Mouse (Mus musculus) heart, embryonic 11.5 days (tissue): ENCODE results near the gene Prok2. TPM values are rescaled to one million over a fixed set of nuclear protein-coding genes. Genes with fewer than 3 reads are reported as not detected.

Source experiments
- ATAC-seq: fragments of 200-750 bp; cut with Nextera tagmentation; replicated peaks from 2 replicates; pipeline ENCODE4 v1.8.0; 2017; ENCODE audit warnings: moderate library complexity; ENCODE audit not compliant: insufficient number of reproducible peaks, low FRiP score, low TSS enrichment
- H3K27ac ChIP-seq: fragments of 300-500 bp; sonication (generic); 2 replicates; pipeline ENCODE4 v1.5.1; 2014; ENCODE audit warnings: mild to moderate bottlenecking, low read depth, low read length
- H3K27me3 ChIP-seq: fragments of 300-500 bp; sonication (generic); 2 replicates; pipeline ENCODE4 v1.6.1; 2014; ENCODE audit warnings: mild to moderate bottlenecking, low read length, mixed read lengths; ENCODE audit not compliant: control insufficient read depth, insufficient read depth
- H3K36me3 ChIP-seq: fragments of 300-500 bp; sonication (generic); 2 replicates; pipeline ENCODE4 v1.6.1; 2014; ENCODE audit warnings: mild to moderate bottlenecking, low read length, moderate library complexity, mixed read lengths; ENCODE audit not compliant: control insufficient read depth, insufficient read depth
- H3K4me1 ChIP-seq: fragments of 300-500 bp; sonication (generic); 2 replicates; pipeline ENCODE4 v1.6.1; 2014; ENCODE audit warnings: low read length; ENCODE audit not compliant: control insufficient read depth, insufficient read depth
- H3K4me2 ChIP-seq: fragments of 300-500 bp; sonication (generic); 2 replicates; pipeline ENCODE4 v1.6.1; 2014; ENCODE audit warnings: mild to moderate bottlenecking, moderate library complexity
- H3K4me3 ChIP-seq: fragments of 300-500 bp; sonication (generic); 2 replicates; pipeline ENCODE4 v1.5.1; 2014; ENCODE audit warnings: low read depth, low read length
- H3K9ac ChIP-seq: fragments of 300-500 bp; sonication (generic); 2 replicates; pipeline ENCODE4 v1.6.1; 2014; ENCODE audit warnings: mild to moderate bottlenecking, low read depth, low read length, moderate library complexity
- H3K9me3 ChIP-seq: fragments of 300-500 bp; sonication (generic); replicated peaks from 2 replicates; pipeline ENCODE4 v1.6.1; 2016; ENCODE audit warnings: low read length; ENCODE audit not compliant: control insufficient read depth
- WGBS: fragments of 180-500 bp; shearing (Covaris S2); extraction: QIAGEN DNeasy Blood & Tissue Kit; methylation state at CpG from one replicate; pipeline ENCODE4 v1.1.7; 2014; ENCODE audit not compliant: insufficient replicate concordance; 5-methylcytosine and 5-hydroxymethylcytosine counted together
- polyA plus RNA-seq: library from polyadenylated mRNA; unstranded; fragments of >200 nt; fragmentation: Nextera tagmentation; extraction: Ambion mirVana; gene quantifications from 2 replicates; pipeline ENCODE4 v1.2.1, GENCODE M21; 2014

Prok2 gene
- polyA plus RNA-seq, 1 experiment from 2014 or later: not detected

DNA sequence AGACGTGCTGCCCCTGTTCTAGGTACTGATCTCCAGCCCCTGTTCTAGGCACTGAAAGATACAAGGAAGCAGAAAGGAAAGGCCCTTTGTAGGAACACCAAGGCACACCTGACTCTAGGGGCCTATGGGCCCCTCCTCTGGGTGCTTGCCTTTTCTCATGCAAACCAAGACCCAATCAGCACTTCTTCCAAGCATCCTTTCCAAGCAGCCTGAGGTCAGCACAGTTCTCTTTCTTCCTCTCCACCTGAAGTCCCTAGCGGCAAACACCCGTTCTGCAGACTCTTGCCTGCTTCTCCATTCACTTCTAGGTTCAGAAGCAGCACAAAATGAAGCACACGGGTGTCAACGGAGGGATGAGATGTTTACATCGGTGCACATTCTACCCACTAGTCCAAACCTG is 11.0 kb downstream of the Prok2 start:
- no peak overlapping the region for H3K27ac ChIP-seq
- no peak overlapping the region for H3K9ac ChIP-seq
- no peaks in the 10 kb centered on the region for H3K9me3 ChIP-seq
- H3K36me3 ChIP-seq: no peaks in the 10 kb centered on the region
- no peak overlapping the region for H3K4me2 ChIP-seq
- ATAC-seq: no peak
- 49% methylated on average over 6 of the region's 6 CpGs for WGBS
- no peaks in the 10 kb centered on the region for H3K4me1 ChIP-seq
- no peak overlapping the region for H3K4me3 ChIP-seq
- H3K27me3 ChIP-seq: 0 out of 2 replicates have a peak, but pooled peaks cover 2% of the 10 kb centered on the region

DNA sequence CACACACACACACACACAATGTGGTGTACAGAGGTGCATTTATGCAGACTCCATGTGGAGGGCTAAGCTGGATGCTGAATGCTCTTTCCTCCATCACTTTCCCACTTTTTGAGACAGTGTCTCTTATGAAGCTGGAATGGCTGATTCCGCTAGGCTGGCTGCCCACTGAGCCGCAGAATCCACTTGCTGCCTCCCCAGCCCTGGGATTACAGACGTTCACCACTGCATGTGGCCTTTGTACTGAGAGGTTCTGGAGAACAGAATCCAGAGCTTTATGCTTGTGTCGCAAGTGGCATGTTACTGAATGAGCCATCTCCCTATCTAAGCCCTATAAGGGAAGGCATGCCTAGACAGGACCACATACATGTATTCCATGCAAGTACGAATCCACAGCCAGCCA is 12.9 kb downstream of the Prok2 start:
- H3K27me3 ChIP-seq: 0 out of 2 replicates have a peak, but pooled peaks cover 3% of the 10 kb centered on the region
- no peak overlapping the region for H3K9ac ChIP-seq
- no peaks in the 10 kb centered on the region for H3K9me3 ChIP-seq
- no peaks in the 10 kb centered on the region for H3K4me1 ChIP-seq
- no peaks in the 10 kb centered on the region for H3K36me3 ChIP-seq
- no peak overlapping the region for H3K27ac ChIP-seq
- ATAC-seq: no peak
- 78% methylated on average over 5 of the region's 5 CpGs for WGBS
- no peak overlapping the region for H3K4me2 ChIP-seq
- no peak overlapping the region for H3K4me3 ChIP-seq

DNA sequence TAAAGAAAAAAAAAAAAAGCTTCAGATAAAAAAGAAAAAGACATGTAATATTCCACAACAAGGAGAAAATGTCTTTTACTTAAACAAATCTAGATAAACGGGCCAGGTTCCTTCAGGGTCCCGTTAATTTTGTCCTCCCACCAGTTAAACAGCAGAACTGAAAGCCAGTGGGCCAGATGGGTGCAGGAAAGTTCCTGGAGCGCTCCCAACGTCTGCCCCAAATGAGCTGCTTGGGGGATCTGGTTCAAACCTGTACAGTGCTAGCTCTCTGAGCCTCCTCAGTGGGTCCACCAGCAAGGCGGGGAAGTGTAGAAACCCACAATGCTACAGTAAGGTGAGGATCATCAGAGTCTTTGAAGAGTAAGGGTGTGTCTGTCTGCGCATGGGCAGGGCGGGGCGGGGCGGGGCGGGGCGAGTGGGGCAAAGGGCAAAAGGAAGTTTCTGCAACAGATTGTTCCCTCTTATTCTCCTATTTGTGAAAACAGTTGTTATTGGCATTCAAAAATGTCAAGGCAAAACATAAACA is 14.6 kb downstream of the Prok2 start:
- no peak overlapping the region for H3K9ac ChIP-seq
- no peak overlapping the region for H3K4me2 ChIP-seq
- no peaks in the 10 kb centered on the region for H3K36me3 ChIP-seq
- no peak for ATAC-seq
- H3K27ac ChIP-seq: no peak overlapping the region
- 0 out of 2 replicates have a peak, but pooled peaks cover 4% of the 10 kb centered on the region for H3K27me3 ChIP-seq
- H3K4me1 ChIP-seq: no peaks in the 10 kb centered on the region
- H3K9me3 ChIP-seq: no peaks in the 10 kb centered on the region
- WGBS: 63% methylated on average over 11 of the region's 11 CpGs
- no peak overlapping the region for H3K4me3 ChIP-seq

DNA sequence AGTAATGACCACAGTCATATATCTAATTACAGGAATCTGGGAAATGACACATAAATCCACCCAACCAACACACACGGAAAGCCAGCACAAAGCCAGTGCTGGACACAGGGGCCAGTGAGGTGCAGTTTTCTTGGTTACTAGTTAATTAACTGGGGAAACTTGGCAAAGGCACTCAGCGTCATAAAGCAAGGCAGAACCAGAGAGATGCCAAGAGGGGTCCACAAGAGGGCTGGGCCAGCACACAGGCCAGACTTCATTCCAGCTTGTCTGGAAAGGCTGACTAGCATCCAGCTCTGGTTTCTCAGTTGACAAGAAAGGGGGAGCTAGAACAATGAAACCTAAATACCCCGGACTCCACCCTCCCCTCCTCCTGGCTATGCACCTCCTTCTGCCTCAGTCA is 25.7 kb downstream of the Prok2 start:
- Histone ChIP-seq H3K4me1 (no peaks in the 10 kb centered on the region), H3K27me3 (peaks cover 25% of the 10 kb centered on the region), H3K36me3 (no peaks in the 10 kb centered on the region), H3K4me2 (no peak overlapping the region), H3K9me3 (no peaks in the 10 kb centered on the region), H3K9ac (no peak overlapping the region), H3K4me3 (no peak overlapping the region), H3K27ac (no peak overlapping the region)
- 64% methylated on average over 3 of the region's 3 CpGs for WGBS
- ATAC-seq: no peak

DNA sequence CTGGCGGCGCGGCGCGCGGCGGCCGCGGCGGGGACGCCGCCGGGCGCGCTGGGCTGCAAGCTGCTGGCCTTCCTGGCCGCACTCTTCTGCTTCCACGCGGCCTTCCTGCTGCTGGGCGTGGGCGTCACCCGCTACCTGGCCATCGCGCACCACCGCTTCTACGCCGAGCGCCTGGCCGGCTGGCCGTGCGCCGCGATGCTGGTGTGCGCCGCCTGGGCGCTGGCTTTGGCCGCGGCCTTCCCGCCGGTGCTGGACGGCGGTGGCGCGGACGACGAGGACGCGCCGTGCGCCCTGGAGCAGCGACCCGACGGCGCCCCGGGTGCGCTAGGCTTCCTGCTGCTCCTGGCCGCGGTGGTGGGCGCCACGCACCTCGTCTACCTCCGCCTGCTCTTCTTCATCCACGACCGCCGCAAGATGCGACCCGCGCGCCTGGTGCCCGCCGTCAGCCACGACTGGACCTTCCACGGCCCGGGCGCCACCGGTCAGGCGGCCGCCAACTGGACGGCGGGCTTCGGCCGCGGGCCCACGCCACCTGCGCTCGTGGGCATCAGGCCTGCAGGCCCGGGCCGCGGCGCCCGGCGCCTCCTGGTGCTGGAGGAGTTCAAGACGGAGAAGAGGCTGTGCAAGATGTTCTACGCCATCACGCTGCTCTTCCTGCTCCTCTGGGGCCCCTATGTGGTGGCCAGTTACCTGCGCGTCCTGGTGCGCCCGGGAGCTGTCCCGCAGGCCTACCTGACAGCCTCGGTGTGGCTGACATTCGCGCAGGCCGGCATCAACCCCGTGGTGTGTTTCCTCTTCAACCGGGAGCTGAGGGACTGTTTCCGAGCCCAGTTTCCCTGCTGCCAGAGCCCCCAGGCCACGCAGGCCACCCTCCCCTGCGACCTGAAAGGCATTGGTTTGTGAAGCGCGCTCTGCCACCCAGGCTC is 33.0 kb downstream of the Prok2 start:
- H3K27ac ChIP-seq: no peak overlapping the region
- peaks cover 80% of the 10 kb centered on the region for H3K27me3 ChIP-seq

DNA sequence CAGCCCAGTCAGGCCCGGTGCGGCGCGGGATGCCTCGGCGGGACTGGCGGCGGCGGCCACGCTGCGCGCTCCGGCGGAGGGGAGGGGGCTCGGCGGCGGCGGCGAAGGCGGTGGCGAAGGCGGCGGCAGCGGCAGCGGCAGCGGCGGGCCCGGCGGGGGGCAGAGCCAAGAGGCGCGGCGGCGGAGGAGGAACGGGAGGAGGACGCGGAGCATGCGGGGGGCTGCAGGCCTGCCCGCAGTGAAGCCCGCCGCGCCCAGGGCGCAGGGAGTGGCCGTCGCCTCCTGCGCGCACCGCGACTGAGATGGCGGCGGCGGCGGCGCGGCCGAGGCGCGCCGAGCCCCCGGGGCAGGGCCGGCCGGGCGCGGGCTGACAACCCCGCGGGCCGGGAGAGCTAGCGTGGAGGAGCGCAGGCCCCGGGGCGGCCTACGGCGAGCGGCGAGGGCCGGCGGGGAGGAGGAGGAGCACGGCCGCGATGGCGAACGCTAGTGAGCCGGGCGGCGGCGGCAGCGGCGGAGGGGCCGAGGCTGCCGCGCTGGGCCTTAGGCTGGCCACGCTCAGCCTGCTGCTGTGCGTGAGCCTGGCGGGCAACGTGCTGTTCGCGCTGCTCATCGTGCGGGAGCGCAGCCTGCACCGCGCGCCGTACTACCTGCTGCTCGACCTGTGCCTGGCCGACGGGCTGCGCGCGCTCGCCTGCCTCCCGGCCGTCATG is 33.8 kb downstream of the Prok2 start, which contains the start of gene Gpr27:
TSS of gene Gpr27 (plus strand) at position 474 of the 710 bp plus-strand sequence.
- H3K36me3 ChIP-seq: no peaks in the 10 kb centered on the region
- H3K9me3 ChIP-seq: no peaks in the 10 kb centered on the region
- H3K9ac ChIP-seq: peak within 1 kb of the TSS; percentile 72
- peaks cover 4% of the 10 kb centered on the region; the same call in 1 of the 2 replicates for H3K4me1 ChIP-seq
- WGBS: under 1% methylated on average over 91 of the region's 112 CpGs
- peaks cover 73% of the 10 kb centered on the region for H3K27me3 ChIP-seq
- ATAC-seq: peak; percentile 61
- H3K4me3 ChIP-seq: peak within 1 kb of the TSS; percentile 77
- no peak within 1 kb of the TSS for H3K27ac ChIP-seq
- H3K4me2 ChIP-seq: peak within 1 kb of the TSS; percentile 85

More for the DNA sequence above, 33.0 kb downstream of the Prok2 start:
- peak overlapping the region; percentile 85 for H3K4me2 ChIP-seq
- H3K4me3 ChIP-seq: peak overlapping the region; percentile 77
- peak; percentile 18; the same call in 1 of the 2 replicates for ATAC-seq
- H3K9me3 ChIP-seq: no peaks in the 10 kb centered on the region
- 1% methylated on average over 106 of the region's 110 CpGs for whole genome bisulfite sequencing
- H3K4me1 ChIP-seq: peaks cover 4% of the 10 kb centered on the region; the same call in 1 of the 2 replicates
- peak overlapping the region; percentile 72 for H3K9ac ChIP-seq
- no peaks in the 10 kb centered on the region for H3K36me3 ChIP-seq

DNA sequence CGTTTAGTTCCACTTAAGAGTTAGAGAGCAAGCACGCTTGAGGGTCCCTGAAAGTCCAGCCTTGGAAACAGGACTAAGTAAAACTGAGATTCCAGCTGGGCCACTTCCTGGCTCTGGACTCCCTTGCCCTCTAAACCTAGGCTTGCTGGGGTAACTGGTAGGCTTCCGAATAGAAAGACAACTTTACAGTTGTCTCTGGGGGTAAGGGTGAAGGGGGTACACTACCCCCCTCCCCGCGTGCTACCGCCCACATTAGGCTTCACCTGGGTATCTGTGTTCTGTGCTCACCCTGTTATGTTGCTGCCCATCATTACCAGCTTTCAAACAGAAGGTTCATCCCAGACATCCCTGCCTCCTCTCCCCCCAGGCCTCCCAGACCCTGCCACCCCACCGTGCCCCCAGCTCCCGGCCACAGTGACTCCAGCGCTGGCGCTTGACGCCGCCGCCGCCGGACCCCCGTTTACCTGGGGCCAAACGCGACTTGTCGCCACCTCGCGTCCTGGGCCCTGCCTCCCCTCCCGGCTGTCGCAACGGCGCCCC is 34.5 kb downstream of the Prok2 start:
- WGBS: 5% methylated on average over 25 of the region's 25 CpGs
- Histone ChIP-seq H3K27ac (no peak overlapping the region), H3K4me2 (peak overlapping the region; percentile 85), H3K27me3 (peaks cover 67% of the 10 kb centered on the region), H3K36me3 (no peaks in the 10 kb centered on the region), H3K9ac (peak overlapping the region; percentile 72), H3K4me3 (peak overlapping the region; percentile 77), H3K4me1 (peaks cover 4% of the 10 kb centered on the region; the same call in 1 of the 2 replicates), H3K9me3 (no peaks in the 10 kb centered on the region)
- ATAC-seq: no peak

DNA sequence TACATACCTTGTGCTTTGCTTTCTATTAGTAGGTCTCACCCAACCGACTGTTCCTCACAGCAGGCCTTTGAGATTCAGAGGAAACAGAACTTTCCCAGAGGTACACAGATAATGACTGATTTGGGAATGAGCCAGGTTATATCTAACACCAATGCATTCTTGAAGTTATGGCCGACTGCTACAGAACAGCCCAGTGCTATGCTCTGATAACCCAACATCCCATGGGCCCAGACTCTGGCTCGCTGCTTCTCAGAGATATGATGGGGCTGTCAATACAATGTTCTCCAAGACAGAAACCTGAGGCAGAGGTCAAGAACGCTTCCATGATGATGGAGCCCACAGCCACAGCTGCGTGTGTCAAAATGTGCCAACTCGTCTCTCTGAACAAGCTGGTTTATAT is 37.7 kb downstream of the Prok2 start:
- ATAC-seq: no peak
- Histone ChIP-seq H3K27me3 (peaks cover 42% of the 10 kb centered on the region), H3K9ac (no peak overlapping the region), H3K36me3 (no peaks in the 10 kb centered on the region), H3K27ac (no peak overlapping the region), H3K4me2 (no peak overlapping the region), H3K4me3 (no peak overlapping the region), H3K9me3 (no peaks in the 10 kb centered on the region; the same call in 1 of the 2 replicates), H3K4me1 (peaks cover 4% of the 10 kb centered on the region; the same call in 1 of the 2 replicates)
- WGBS: 68% methylated on average over 6 of the region's 6 CpGs
